Mouse (Mus musculus) gastrocnemius, postnatal 14 days (tissue): Measurements from ENCODE around the gene Rgma. TPM values are rescaled to one million over a fixed set of nuclear protein-coding genes. Genes with fewer than 3 reads are reported as not detected.

Source experiments
- DNase-seq: peaks from one replicate; pipeline ENCODE4 v3.0.0; 2021; ENCODE audit warnings: mixed read lengths
- intact Hi-C: fragments of 180-260 bp; cut with DNase I; formaldehyde crosslinking; loops from one replicate; pipeline ENCODE4 v1.15.1; 2025; ENCODE audit warnings: low total_unique reads
- long read RNA-seq, 2 experiments: library from polyadenylated mRNA; stranded (forward); transcript quantifications; one replicate each; pipeline ENCODE4 v2.0.0; 2021
- total RNA-seq, 2 experiments: library from RNA; stranded (reverse); gene quantifications; 2 replicates each; pipeline ENCODE4 v1.2.3; 2021

Rgma gene
- total RNA-seq, result 10 to 100 TPM; 53.4 to 73.5 TPM
- long read RNA-seq, experiment 1, transcript Rgma-204 (3 exons, 3,371 nt), result major isoform, 12 of 29 reads
- long read RNA-seq, experiment 1, transcript Rgma-201 (4 exons, 3,586 nt), result minor isoform, 9 of 29 reads
- long read RNA-seq, experiment 1, partial matches to known transcripts, result 2 of 29 reads
- long read RNA-seq, experiment 1, other reads (novel, unspliced or antisense), result 6 of 29 reads
- long read RNA-seq, experiment 2, transcript Rgma-201 (4 exons, 3,586 nt), result minor isoform, 7 of 53 reads
- long read RNA-seq, experiment 2, transcript Rgma-204 (3 exons, 3,371 nt), result major isoform, 34 of 53 reads
- long read RNA-seq, experiment 2, partial matches to known transcripts, result 1 of 53 reads
- long read RNA-seq, experiment 2, other reads (novel, unspliced or antisense), result 11 of 53 reads

- peak; percentile 83 for DNase-seq
- intact Hi-C loops, result loop anchor here (5.0 kb wide), 1 partner anchor 243 kb away; no protein-coding TSS in a partner anchor
Observed at GRCm38 (mm10) chr7:73375257-73376100, at the start of gene Rgma. TSS of gene Rgma (plus strand) at chr7:73375509.

GRCm38 (mm10) chr7:73326236-73326635, 49.1 kb upstream of the Rgma start:
- intact Hi-C loops, result no loop called here
- DNase-seq, result peak; percentile 26

- no peak for DNase-seq
- intact Hi-C loops, result no loop called here
Observed at GRCm38 (mm10) chr7:73326680-73327079, 48.6 kb upstream of the Rgma start.

GRCm38 (mm10) chr7:73327193-73327592, 48.1 kb upstream of the Rgma start:
- DNase-seq, result peak; percentile 76
- intact Hi-C loops, result no loop called here

GRCm38 (mm10) chr7:73327652-73328051, 47.7 kb upstream of the Rgma start:
- intact Hi-C loops, result no loop called here
- DNase-seq, result peak; percentile 34

GRCm38 (mm10) chr7:73328653-73329207, 46.6 kb upstream of the Rgma start:
- intact Hi-C loops, result no loop called here
- no peak for DNase-seq

- intact Hi-C loops, result no loop called here
Observed at GRCm38 (mm10) chr7:73330754-73331153, 44.6 kb upstream of the Rgma start.

GRCm38 (mm10) chr7:73331645-73332044, 43.7 kb upstream of the Rgma start:
- DNase-seq, result no peak
- intact Hi-C loops, result no loop called here

More at GRCm38 (mm10) chr7:73330754-73331153, 44.6 kb upstream of the Rgma start:
- DNase-seq, result no peak

- intact Hi-C loops, result no loop called here
- DNase-seq, result no peak
Observed at GRCm38 (mm10) chr7:73333398-73333988, 41.8 kb upstream of the Rgma start.

- DNase-seq, result peak; percentile 79
Observed at GRCm38 (mm10) chr7:73334883-73335282, 40.4 kb upstream of the Rgma start.

GRCm38 (mm10) chr7:73336380-73336779, 38.9 kb upstream of the Rgma start:
- intact Hi-C loops, result no loop called here
- DNase-seq, result peak; percentile 33

More at GRCm38 (mm10) chr7:73334883-73335282, 40.4 kb upstream of the Rgma start:
- intact Hi-C loops, result no loop called here

- DNase-seq, result no peak
- intact Hi-C loops, result no loop called here
Observed at GRCm38 (mm10) chr7:73338353-73338752, 37.0 kb upstream of the Rgma start.

GRCm38 (mm10) chr7:73343852-73344251, 31.5 kb upstream of the Rgma start:
- intact Hi-C loops, result no loop called here
- DNase-seq, result no peak

GRCm38 (mm10) chr7:73348585-73349124, 26.7 kb upstream of the Rgma start:
- intact Hi-C loops, result no loop called here
- peak; percentile 27 for DNase-seq

- intact Hi-C loops, result no loop called here
- DNase-seq, result no peak
Observed at GRCm38 (mm10) chr7:73349158-73349557, 26.2 kb upstream of the Rgma start.

GRCm38 (mm10) chr7:73355229-73355628, 20.1 kb upstream of the Rgma start:
- no peak for DNase-seq
- intact Hi-C loops, result no loop called here

GRCm38 (mm10) chr7:73356901-73357300, 18.4 kb upstream of the Rgma start:
- DNase-seq, result peak; percentile 52
- intact Hi-C loops, result no loop called here

GRCm38 (mm10) chr7:73357626-73358025, 17.7 kb upstream of the Rgma start:
- no peak for DNase-seq
- intact Hi-C loops, result no loop called here

GRCm38 (mm10) chr7:73365511-73365910, 9.8 kb upstream of the Rgma start:
- intact Hi-C loops, result no loop called here
- no peak for DNase-seq
